Mouse (Mus musculus): ENCODE data around the gene Cbfa2t3. TPM values are rescaled to one million over a fixed set of nuclear protein-coding genes. Genes with fewer than 3 reads are reported as not detected.

Cbfa2t3 gene
- total and polyA plus RNA-seq, 2 experiments = 0.28 to 1.3 TPM

DNA sequence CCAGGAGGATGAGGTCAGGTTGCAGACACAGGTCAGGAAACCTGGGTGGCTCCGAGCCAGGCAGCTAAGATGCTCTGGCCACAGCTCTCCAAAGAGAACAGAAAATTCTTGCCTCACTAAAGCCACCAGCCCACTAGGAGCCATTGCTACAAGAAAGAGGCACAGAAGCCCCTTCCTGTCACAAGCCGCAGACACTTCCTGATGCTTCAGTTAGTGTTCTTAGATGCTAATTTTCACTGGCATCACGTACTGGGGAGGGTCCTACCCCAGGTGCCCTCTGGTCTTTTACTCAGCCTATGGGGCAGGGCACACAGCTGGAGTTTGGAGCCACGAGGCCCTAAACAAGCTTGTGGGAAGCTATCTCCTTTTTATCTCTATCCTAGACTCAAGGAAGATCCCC is 102.9 kb downstream of the Cbfa2t3 start:
- Histone ChIP-seq H3K36me3 (ENCODE audit: control insufficient read depth, insufficient read depth, low read length) (no peaks in the 10 kb centered on the region), H3K4me3 (ENCODE audit: insufficient read depth, low read depth, low read length) (no peak overlapping the region), H3K27me3 (ENCODE audit: control insufficient read depth, insufficient read depth, low read length) (no peaks in the 10 kb centered on the region), H3K9ac (ENCODE audit: low read depth, low read length) (no peak overlapping the region), H3K27ac (replicated peaks; ENCODE audit: insufficient read depth, low read depth, low read length) (no peak overlapping the region), H3K79me2 (ENCODE audit: control insufficient read depth, insufficient read depth, low read length) (no peaks in the 10 kb centered on the region), H3K4me1 (ENCODE audit: control insufficient read depth, insufficient read depth, low read length) (no peaks in the 10 kb centered on the region)
- DNase-seq (ENCODE audit: extremely low read depth, low read depth, low spot score) = no peak
- no peak for TF ChIP-seq POLR2A (IDR thresholded peaks at IDR 0.05; ENCODE audit: extremely low read depth, insufficient read depth, low read length)
- TF ChIP-seq CTCF (IDR thresholded peaks at IDR 0.05; ENCODE audit: low read depth, low read length) = no peak
- WGBS = 86% methylated on average over 4 of the region's 4 CpGs

- H3K27me3 ChIP-seq (ENCODE audit: control insufficient read depth, insufficient read depth, low read length) = no peaks in the 10 kb centered on the region
- H3K27ac ChIP-seq (replicated peaks; ENCODE audit: insufficient read depth, low read depth, low read length) = no peak overlapping the region
- no peaks in the 10 kb centered on the region for H3K79me2 ChIP-seq (ENCODE audit: control insufficient read depth, insufficient read depth, low read length)
- H3K4me3 ChIP-seq (ENCODE audit: insufficient read depth, low read depth, low read length) = no peak overlapping the region
- no peak overlapping the region for H3K9ac ChIP-seq (ENCODE audit: low read depth, low read length)
- no peak for DNase-seq (ENCODE audit: extremely low read depth, low read depth, low spot score)
- TF ChIP-seq POLR2A (IDR thresholded peaks at IDR 0.05; ENCODE audit: extremely low read depth, insufficient read depth, low read length) (no peak), CTCF (IDR thresholded peaks at IDR 0.05; ENCODE audit: low read depth, low read length) (no peak)
- no peaks in the 10 kb centered on the region for H3K4me1 ChIP-seq (ENCODE audit: control insufficient read depth, insufficient read depth, low read length)
- WGBS = 94% methylated on average over 19 of the region's 19 CpGs
- no peaks in the 10 kb centered on the region for H3K36me3 ChIP-seq (ENCODE audit: control insufficient read depth, insufficient read depth, low read length)
Measured at GRCm38 (mm10) chr8:122593783-122594507, 105.0 kb downstream of the Cbfa2t3 start.

GRCm38 (mm10) chr8:122593240-122593639 is 105.7 kb downstream of the Cbfa2t3 start:
- Histone ChIP-seq H3K27me3 (ENCODE audit: control insufficient read depth, insufficient read depth, low read length) (no peaks in the 10 kb centered on the region), H3K27ac (replicated peaks; ENCODE audit: insufficient read depth, low read depth, low read length) (no peak overlapping the region), H3K4me1 (ENCODE audit: control insufficient read depth, insufficient read depth, low read length) (no peaks in the 10 kb centered on the region), H3K4me3 (ENCODE audit: insufficient read depth, low read depth, low read length) (no peak overlapping the region), H3K36me3 (ENCODE audit: control insufficient read depth, insufficient read depth, low read length) (no peaks in the 10 kb centered on the region), H3K79me2 (ENCODE audit: control insufficient read depth, insufficient read depth, low read length) (no peaks in the 10 kb centered on the region), H3K9ac (ENCODE audit: low read depth, low read length) (no peak overlapping the region)
- WGBS = 81% methylated on average over 12 of the region's 12 CpGs
- no peak for DNase-seq (ENCODE audit: extremely low read depth, low read depth, low spot score)
- TF ChIP-seq CTCF (IDR thresholded peaks at IDR 0.05; ENCODE audit: low read depth, low read length) = no peak
- no peak for TF ChIP-seq POLR2A (IDR thresholded peaks at IDR 0.05; ENCODE audit: extremely low read depth, insufficient read depth, low read length)

DNA sequence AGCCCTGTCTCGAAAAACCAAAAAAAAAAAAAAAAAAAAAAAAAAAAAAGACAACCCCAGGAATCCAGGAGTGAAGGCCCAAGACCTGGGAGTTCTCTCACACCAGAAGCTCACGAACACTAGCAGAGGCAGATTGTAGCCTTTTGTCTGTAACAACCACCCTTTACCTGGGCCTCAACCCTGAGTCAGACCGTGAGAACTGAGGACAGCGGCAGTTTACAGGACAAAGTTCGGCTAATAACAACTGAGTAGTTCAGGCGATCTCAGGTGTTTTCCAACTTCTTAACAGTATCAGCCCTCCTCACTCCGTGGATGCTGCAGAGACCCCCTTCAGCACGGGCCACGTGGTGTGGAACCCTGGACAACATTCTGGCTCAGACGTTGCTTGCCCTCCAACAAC is 112.2 kb downstream of the Cbfa2t3 start:
- Histone ChIP-seq H3K79me2 (ENCODE audit: control insufficient read depth, insufficient read depth, low read length) (no peaks in the 10 kb centered on the region), H3K4me1 (ENCODE audit: control insufficient read depth, insufficient read depth, low read length) (peaks cover 2% of the 10 kb centered on the region; the same call in 1 of the 2 replicates), H3K9ac (ENCODE audit: low read depth, low read length) (no peak overlapping the region), H3K27me3 (ENCODE audit: control insufficient read depth, insufficient read depth, low read length) (no peaks in the 10 kb centered on the region), H3K27ac (replicated peaks; ENCODE audit: insufficient read depth, low read depth, low read length) (no peak overlapping the region), H3K36me3 (ENCODE audit: control insufficient read depth, insufficient read depth, low read length) (no peaks in the 10 kb centered on the region), H3K4me3 (ENCODE audit: insufficient read depth, low read depth, low read length) (no peak overlapping the region)
- no peak for DNase-seq (ENCODE audit: extremely low read depth, low read depth, low spot score)
- TF ChIP-seq CTCF (IDR thresholded peaks at IDR 0.05; ENCODE audit: low read depth, low read length) (no peak), POLR2A (IDR thresholded peaks at IDR 0.05; ENCODE audit: extremely low read depth, insufficient read depth, low read length) (no peak)
- WGBS = 86% methylated on average over 10 of the region's 10 CpGs

DNA sequence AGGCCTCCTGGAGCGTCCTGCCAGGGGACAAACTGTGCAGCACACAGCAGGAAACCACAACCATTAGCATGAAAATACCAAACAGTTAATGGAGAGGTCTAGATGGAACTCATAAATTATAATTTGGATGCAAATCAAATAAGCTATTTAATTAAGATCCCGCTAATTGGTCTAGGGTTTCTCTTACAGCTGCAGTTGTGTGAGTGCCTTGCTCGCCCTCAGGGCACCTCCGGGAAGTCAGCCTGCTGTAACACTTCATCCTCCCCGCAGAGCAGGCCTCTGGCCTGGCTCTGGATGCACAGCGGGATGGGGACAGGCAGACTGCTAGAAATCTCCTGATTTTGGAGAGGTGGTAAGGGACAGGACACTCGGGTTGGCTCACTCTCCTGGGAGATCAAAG is 112.7 kb downstream of the Cbfa2t3 start:
- 92% methylated on average over 7 of the region's 7 CpGs for WGBS
- no peaks in the 10 kb centered on the region for H3K79me2 ChIP-seq (ENCODE audit: control insufficient read depth, insufficient read depth, low read length)
- H3K4me1 ChIP-seq (ENCODE audit: control insufficient read depth, insufficient read depth, low read length) = peaks cover 2% of the 10 kb centered on the region; the same call in 1 of the 2 replicates
- H3K36me3 ChIP-seq (ENCODE audit: control insufficient read depth, insufficient read depth, low read length) = no peaks in the 10 kb centered on the region
- H3K9ac ChIP-seq (ENCODE audit: low read depth, low read length) = no peak overlapping the region
- no peak for DNase-seq (ENCODE audit: extremely low read depth, low read depth, low spot score)
- TF ChIP-seq CTCF (IDR thresholded peaks at IDR 0.05; ENCODE audit: low read depth, low read length) = no peak
- TF ChIP-seq POLR2A (IDR thresholded peaks at IDR 0.05; ENCODE audit: extremely low read depth, insufficient read depth, low read length) = no peak
- H3K27me3 ChIP-seq (ENCODE audit: control insufficient read depth, insufficient read depth, low read length) = no peaks in the 10 kb centered on the region
- H3K27ac ChIP-seq (replicated peaks; ENCODE audit: insufficient read depth, low read depth, low read length) = no peak overlapping the region
- H3K4me3 ChIP-seq (ENCODE audit: insufficient read depth, low read depth, low read length) = no peak overlapping the region

- no peaks in the 10 kb centered on the region for H3K79me2 ChIP-seq (ENCODE audit: control insufficient read depth, insufficient read depth, low read length)
- H3K36me3 ChIP-seq (ENCODE audit: control insufficient read depth, insufficient read depth, low read length) = no peaks in the 10 kb centered on the region
- TF ChIP-seq CTCF (IDR thresholded peaks at IDR 0.05; ENCODE audit: low read depth, low read length) = no peak
- no peak for TF ChIP-seq POLR2A (IDR thresholded peaks at IDR 0.05; ENCODE audit: extremely low read depth, insufficient read depth, low read length)
- peaks cover 2% of the 10 kb centered on the region; the same call in 1 of the 2 replicates for H3K4me1 ChIP-seq (ENCODE audit: control insufficient read depth, insufficient read depth, low read length)
- DNase-seq (ENCODE audit: extremely low read depth, low read depth, low spot score) = peak; percentile 22
- no peak overlapping the region for H3K4me3 ChIP-seq (ENCODE audit: insufficient read depth, low read depth, low read length)
- no peaks in the 10 kb centered on the region for H3K27me3 ChIP-seq (ENCODE audit: control insufficient read depth, insufficient read depth, low read length)
- 35% methylated on average over 14 of the region's 14 CpGs for WGBS
- no peak overlapping the region for H3K27ac ChIP-seq (replicated peaks; ENCODE audit: insufficient read depth, low read depth, low read length)
- no peak overlapping the region for H3K9ac ChIP-seq (ENCODE audit: low read depth, low read length)
Measured at GRCm38 (mm10) chr8:122585411-122585891, 113.5 kb downstream of the Cbfa2t3 start.

Data from liver, adult 2 months (tissue).